Mouse (Mus musculus): ENCODE measurements around the gene Pigz. TPM values are rescaled to one million over a fixed set of nuclear protein-coding genes. Genes with fewer than 3 reads are reported as not detected.

Gene Pigz
- total RNA-seq (2021), result 10 to 100 TPM; 20.7 to 20.9 TPM
- long read RNA-seq, experiment 1, partial matches to known transcripts, result 0 of 16 reads
- long read RNA-seq, experiment 1, other reads (novel, unspliced or antisense), result 11 of 16 reads
- long read RNA-seq, experiment 2, partial matches to known transcripts, result 0 of 12 reads
- long read RNA-seq, experiment 2, other reads (novel, unspliced or antisense), result 7 of 12 reads

DNA sequence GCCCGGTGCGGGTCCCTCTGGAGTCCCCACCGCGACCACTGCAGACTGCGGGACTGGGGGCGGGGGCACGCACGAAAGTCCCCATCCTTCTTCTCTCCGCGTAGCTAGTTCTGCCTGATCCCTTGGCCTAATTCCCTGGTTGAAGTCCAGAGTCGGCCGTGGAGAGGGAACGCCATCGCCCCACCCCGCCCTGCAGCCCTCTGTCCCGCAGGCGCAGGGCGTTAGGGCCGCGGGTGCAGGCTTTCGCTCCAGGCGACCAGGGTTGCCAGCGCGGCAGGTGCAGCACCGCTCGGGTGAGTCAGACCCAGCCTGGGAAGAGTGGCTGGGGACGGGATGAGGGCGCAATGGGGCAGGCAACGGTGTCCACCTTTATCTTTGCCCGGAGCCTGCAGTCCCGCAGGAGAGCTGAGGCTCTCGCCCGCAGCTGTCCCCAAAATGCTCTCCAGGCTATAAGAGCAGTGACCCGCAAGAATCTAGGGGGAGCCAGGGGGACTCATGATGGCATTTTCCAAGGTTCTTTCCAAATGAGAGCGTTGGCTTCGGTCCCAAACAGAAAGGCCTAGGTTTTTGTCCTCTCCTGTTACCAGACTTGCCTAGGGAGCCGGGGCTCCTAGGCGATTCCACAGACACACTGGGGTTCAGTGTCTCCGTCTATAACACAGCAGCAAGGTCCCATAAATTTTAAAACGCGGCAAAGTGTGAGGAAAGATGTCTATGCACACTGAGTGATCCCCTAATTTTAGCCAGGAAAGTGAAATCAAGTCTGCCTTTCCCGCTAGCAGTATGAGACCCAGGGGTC lies at the start of gene Pigz:
Gene Pigz, plus strand, starts transcription at position 101 of the 799 bp plus-strand sequence.
- DNase-seq (ENCODE audit: extremely low spot score in 1 of 2, low spot score in 2 of 2), result peak; percentile 53 to 58
- peak within 1 kb of the TSS; percentile 53 for H3K4me3 ChIP-seq
- peak within 1 kb of the TSS; percentile 97 for H3K27ac ChIP-seq
- intact Hi-C loops (cut with DNase I), result no loop called here
- no peak for TF ChIP-seq CTCF (IDR thresholded peaks at IDR 0.05)

- Histone ChIP-seq H3K27ac (peak overlapping the region; percentile 76), H3K4me3 (no peak overlapping the region)
- TF ChIP-seq CTCF (IDR thresholded peaks at IDR 0.05), result no peak
- no peak for DNase-seq (ENCODE audit: extremely low spot score in 1 of 2, low spot score in 2 of 2)
- intact Hi-C loops (cut with DNase I), result no loop called here
These were observed 49.7 kb upstream of the Pigz start for GRCm38 (mm10) chr16:31883902-31884301.

DNA sequence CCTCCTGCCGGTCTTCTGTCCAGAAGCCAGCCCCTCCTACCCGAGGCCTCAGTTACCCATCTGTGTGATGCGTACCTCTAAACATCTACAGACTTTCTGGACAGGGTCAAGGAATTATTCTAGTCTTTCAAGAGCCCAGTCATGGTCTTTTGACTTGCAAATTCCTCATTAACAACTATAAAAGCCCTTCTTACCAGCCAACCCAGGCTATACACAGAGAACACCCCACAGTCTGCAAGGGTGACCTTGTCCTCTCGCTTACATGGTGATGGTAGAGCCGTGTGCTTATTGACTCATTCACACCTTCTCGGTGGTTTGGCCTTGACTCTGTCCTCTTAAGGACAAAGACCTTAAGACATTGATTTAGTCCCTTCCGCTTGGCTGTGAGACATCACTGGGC lies 42.7 kb upstream of the Pigz start:
- H3K27ac ChIP-seq, result no peak overlapping the region
- DNase-seq (ENCODE audit: extremely low spot score in 1 of 2, low spot score in 2 of 2), result no peak
- H3K4me3 ChIP-seq, result no peak overlapping the region
- TF ChIP-seq CTCF (IDR thresholded peaks at IDR 0.05), result no peak
- intact Hi-C loops (cut with DNase I), result no loop called here

DNA sequence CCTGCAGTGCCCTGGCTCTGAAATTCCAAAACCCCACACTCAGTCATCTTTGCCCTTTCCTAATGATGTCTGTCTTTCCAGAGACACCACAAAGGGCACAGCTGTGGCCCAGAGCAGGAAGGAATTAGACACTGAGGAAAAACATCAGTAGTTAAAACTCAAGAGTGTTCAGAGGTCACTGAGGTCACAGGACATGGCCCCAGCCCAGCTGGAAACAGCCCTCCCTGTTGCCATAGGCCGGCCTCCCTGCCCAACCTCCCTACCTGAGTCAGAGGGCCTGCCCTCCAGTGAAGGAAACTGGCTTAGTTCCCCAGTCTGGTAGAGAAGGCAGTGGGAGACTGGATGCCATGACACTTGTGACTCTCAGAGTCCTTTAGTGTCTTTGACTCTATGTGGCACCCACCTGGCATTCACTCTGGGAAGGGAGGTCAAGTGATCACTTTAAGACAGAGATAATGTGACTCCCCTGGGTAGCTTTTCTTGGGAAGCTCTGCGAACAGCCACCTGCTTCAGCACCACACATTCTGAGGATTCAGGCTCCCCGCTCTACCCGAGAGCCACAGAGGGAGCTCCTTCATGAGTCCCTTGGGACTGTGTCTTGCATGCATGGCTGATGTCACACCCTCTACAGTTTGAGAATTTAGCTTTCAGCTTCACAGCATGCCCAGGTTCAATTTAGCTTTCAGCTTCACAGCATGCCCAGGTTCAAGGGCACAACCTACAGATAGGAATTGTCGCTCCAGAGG lies 40.1 kb upstream of the Pigz start:
- Histone ChIP-seq H3K4me3 (no peak overlapping the region), H3K27ac (peak overlapping the region; percentile 96)
- TF ChIP-seq CTCF (IDR thresholded peaks at IDR 0.05), result no peak
- no peak for DNase-seq (ENCODE audit: extremely low spot score in 1 of 2, low spot score in 2 of 2)
- intact Hi-C loops (cut with DNase I), result no loop called here

- TF ChIP-seq CTCF (IDR thresholded peaks at IDR 0.05), result no peak; the same call in 1 of the 2 replicates
- Histone ChIP-seq H3K27ac (peak overlapping the region; percentile 96), H3K4me3 (peak overlapping the region; percentile 9; the same call in 1 of the 2 replicates)
- intact Hi-C loops (cut with DNase I), result loop anchor here (5.0 kb wide), 1 partner anchor 300 kb away; no protein-coding TSS in a partner anchor
- DNase-seq (ENCODE audit: extremely low spot score in 1 of 2, low spot score in 2 of 2), result peak; percentile 66 to 76
These were observed 36.5 kb upstream of the Pigz start for GRCm38 (mm10) chr16:31896971-31897774.

DNA sequence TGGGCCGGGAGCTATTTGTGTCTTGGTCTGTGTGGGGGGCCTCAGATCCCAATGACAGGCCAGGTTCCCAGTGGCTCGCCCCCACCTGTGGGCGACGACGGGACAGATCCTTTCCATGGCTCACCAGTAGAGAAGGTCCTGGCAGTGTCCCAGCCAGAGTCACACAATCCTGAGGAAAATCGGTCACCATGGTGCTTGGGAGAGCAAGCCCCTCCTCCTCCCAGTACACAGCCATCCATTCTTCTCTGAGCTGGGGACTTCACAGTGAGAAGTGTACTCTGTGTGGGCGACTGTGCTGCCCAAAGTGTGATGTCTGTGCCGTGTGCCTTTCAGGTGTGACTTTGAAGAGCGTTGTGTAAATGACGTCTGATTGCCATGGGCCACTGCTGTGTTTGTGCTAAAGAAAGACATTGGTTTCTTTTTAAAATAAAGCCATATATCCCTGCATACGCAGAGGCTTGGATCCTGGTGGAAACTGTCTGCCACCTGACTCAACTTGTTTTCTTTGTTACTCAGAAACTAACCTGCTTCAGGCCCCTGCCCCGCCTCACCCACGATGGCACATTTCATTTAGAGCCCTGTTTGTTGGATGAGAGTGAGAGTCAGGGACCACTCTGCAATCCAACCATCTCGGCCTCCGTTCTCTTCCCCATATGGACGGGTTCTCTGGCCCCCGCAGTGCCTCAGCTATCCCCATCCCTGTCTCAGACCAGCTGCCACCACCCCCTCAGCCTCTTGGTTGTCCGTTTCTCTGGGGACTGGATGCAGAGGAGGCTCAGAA lies 34.9 kb upstream of the Pigz start:
- peak; percentile 79 to 87 for DNase-seq (ENCODE audit: extremely low spot score in 1 of 2, low spot score in 2 of 2)
- Histone ChIP-seq H3K27ac (peak overlapping the region; percentile 96), H3K4me3 (no peak overlapping the region)
- intact Hi-C loops (cut with DNase I), result loop anchor here (1.0 to 5.0 kb wide), 3 partner anchors 11 to 301 kb away; no protein-coding TSS in a partner anchor
- TF ChIP-seq CTCF (IDR thresholded peaks at IDR 0.05), result no peak

GRCm38 (mm10) chr16:31901886-31902285 lies 31.8 kb upstream of the Pigz start:
- Histone ChIP-seq H3K4me3 (no peak overlapping the region), H3K27ac (peak overlapping the region; percentile 91)
- intact Hi-C loops (cut with DNase I), result no loop called here
- TF ChIP-seq CTCF (IDR thresholded peaks at IDR 0.05), result no peak
- no peak for DNase-seq (ENCODE audit: extremely low spot score in 1 of 2, low spot score in 2 of 2)

DNA sequence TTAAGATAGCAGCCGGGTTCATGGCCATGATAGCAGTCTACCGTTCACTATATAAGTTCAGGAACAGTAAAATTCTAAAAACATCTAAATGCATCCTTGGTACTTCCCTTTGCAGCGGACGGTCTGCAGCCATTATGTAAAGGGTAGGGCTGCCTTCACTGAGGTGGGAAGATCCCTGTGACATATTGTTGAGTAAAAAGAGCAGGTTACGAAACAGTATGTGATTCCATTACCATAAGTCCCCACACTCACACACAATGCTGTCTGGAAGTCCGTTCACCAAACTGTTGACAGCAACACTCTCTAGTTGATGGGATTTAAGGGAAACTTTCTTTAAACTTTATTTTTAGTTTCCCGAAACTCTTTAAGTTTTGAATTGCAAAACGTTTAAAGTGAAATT lies 30.4 kb upstream of the Pigz start:
- intact Hi-C loops (cut with DNase I), result no loop called here
- Histone ChIP-seq H3K27ac (peak overlapping the region; percentile 91), H3K4me3 (no peak overlapping the region)
- TF ChIP-seq CTCF (IDR thresholded peaks at IDR 0.05), result no peak
- no peak for DNase-seq (ENCODE audit: extremely low spot score in 1 of 2, low spot score in 2 of 2)

GRCm38 (mm10) chr16:31905331-31905730 lies 28.3 kb upstream of the Pigz start:
- no peak for DNase-seq (ENCODE audit: extremely low spot score in 1 of 2, low spot score in 2 of 2)
- peak; percentile 49 for TF ChIP-seq CTCF (IDR thresholded peaks at IDR 0.05)
- Histone ChIP-seq H3K4me3 (no peak overlapping the region), H3K27ac (peak overlapping the region; percentile 94)
- intact Hi-C loops (cut with DNase I), result no loop called here

GRCm38 (mm10) chr16:31905891-31906825 lies 27.5 kb upstream of the Pigz start:
- peak overlapping the region; percentile 94 for H3K27ac ChIP-seq
- intact Hi-C loops (cut with DNase I), result no loop called here
- no peak; the same call in 1 of the 2 replicates for TF ChIP-seq CTCF (IDR thresholded peaks at IDR 0.05)
- H3K4me3 ChIP-seq, result no peak overlapping the region
- DNase-seq (ENCODE audit: extremely low spot score in 1 of 2, low spot score in 2 of 2), result no peak

Measured in left cerebral cortex, adult 2 months (tissue).